Mouse (Mus musculus) MEL (cell line): Measurements from ENCODE around the gene Nfix.
"Not testable (repeated sequence)": the region's sequence is repeated elsewhere in the genome, so short reads cannot be mapped to it uniquely, and the experiment has no call there.

Experiments used
- CTCF ChIP-seq, 3 experiments: IDR thresholded peaks in 2 of 3; conservative IDR thresholded peaks in 1 of 3; 2 replicates each; pipeline ENCODE4 v1.5.1; 2011 to 2012; ENCODE audit warnings: low read length in 3 of 3, low read depth in 2 of 3, mild to moderate bottlenecking in 2 of 3, improper control_type of control experiment in 1 of 3, inconsistent platforms in 1 of 3, mixed read lengths in 1 of 3, moderate library complexity in 1 of 3; ENCODE audit not compliant: control insufficient read depth in 1 of 3, insufficient read depth in 1 of 3, poor library complexity in 1 of 3, severe bottlenecking in 1 of 3
- MAFK ChIP-seq: IDR thresholded peaks from 2 replicates; pipeline ENCODE4 v1.6.1; 2011; ENCODE audit warnings: low read depth, mild to moderate bottlenecking, low read length, improper control_type of control experiment, borderline replicate concordance
- UBTF ChIP-seq: IDR thresholded peaks from 2 replicates; pipeline ENCODE4 v1.6.1; 2012; ENCODE audit warnings: low read depth, mild to moderate bottlenecking, inconsistent platforms, low read length, improper control_type of control experiment, moderate library complexity, borderline replicate concordance; ENCODE audit not compliant: insufficient read depth

GRCm38 (mm10) chr8:84670295-84671006 lies 129.7 kb downstream of the Nfix start:
- TF ChIP-seq UBTF; CTCF (IDR thresholded peaks at IDR 0.05 in 2 of 3, conservative IDR thresholded peaks at IDR 0.05 in 1 of 3; ENCODE audit: control insufficient read depth in 1 of 3, insufficient read depth in 1 of 3, low read depth in 2 of 3, low read length in 3 of 3, poor library complexity in 1 of 3, severe bottlenecking in 1 of 3); MAFK: not testable (repeated sequence)
